Mouse (Mus musculus): ENCODE measurements around the gene Soga1.

GRCm38 (mm10) chr2:157127370-157127769 lies 48.3 kb upstream of the Soga1 start:
- TF ChIP-seq CTCF (IDR thresholded peaks at IDR 0.05; ENCODE audit: extremely low read depth, insufficient read depth, insufficient read length, insufficient replicate concordance) (no peak), POLR2A (IDR thresholded peaks at IDR 0.05; ENCODE audit: low read depth, low read length) (no peak)

Measured in spleen, adult 2 months (tissue).